Mouse (Mus musculus): ENCODE results near the gene Gm20388. TPM values are rescaled to one million over a fixed set of nuclear protein-coding genes. Genes with fewer than 3 reads are reported as not detected.

Gene Gm20388
- total and polyA plus RNA-seq, 2 experiments from 2014 or later: 17.3 TPM; not detected in 1

DNA sequence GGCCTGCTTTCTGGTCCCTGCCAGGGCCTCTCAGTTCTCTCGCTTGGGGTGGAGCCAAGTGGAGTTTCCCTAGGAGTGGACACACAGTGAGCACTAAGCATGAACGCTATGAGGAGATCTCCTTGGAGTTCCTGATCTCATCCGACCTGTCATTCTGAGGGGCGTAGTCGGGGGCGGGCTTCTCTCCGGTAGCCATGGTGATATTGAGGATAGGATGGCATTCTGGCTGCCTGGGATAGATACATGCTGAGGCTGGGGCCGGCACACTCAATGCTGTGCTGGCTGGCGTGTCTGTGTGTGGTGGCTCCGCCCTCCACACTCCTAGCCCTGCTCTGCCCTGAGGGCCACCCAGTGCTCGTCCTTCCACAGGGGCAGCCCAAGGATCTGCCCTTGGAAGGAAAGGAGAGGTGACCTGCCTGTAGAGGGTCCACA is 2942.7 kb downstream of the Gm20388 start:
- Histone ChIP-seq H3K9me3 (replicated peaks; ENCODE audit: control insufficient read depth, low read length) (no peaks in the 10 kb centered on the region), H3K36me3 (replicated peaks; ENCODE audit: control insufficient read depth, insufficient read depth, low read length) (no peaks in the 10 kb centered on the region), H3K27me3 (ENCODE audit: control insufficient read depth, insufficient read depth, low read length) (0 out of 2 replicates have a peak, but pooled peaks cover 3% of the 10 kb centered on the region), H3K9ac (replicated peaks; ENCODE audit: low read depth, low read length) (no peak overlapping the region), H3K4me2 (ENCODE audit: low read depth, low read length) (no peak overlapping the region), H3K27ac (ENCODE audit: low read depth) (no peak overlapping the region), H3K4me1 (ENCODE audit: control insufficient read depth, insufficient read depth) (no peaks in the 10 kb centered on the region), H3K4me3 (ENCODE audit: low read depth, low read length) (no peak overlapping the region)
- TF ChIP-seq EP300 (IDR thresholded peaks at IDR 0.05; ENCODE audit: low read depth): no peak
- no peak for TF ChIP-seq CTCF (IDR thresholded peaks at IDR 0.05; ENCODE audit: low read depth)
- no peak for DNase-seq (ENCODE audit: low spot score)
- no peak; the same call in 1 of the 2 replicates for ATAC-seq (ENCODE audit: insufficient read depth, low read depth)
- 30% methylated on average over 11 of the region's 11 CpGs for WGBS

- Histone ChIP-seq H3K4me1 (ENCODE audit: control insufficient read depth, insufficient read depth) (no peaks in the 10 kb centered on the region), H3K9me3 (replicated peaks; ENCODE audit: control insufficient read depth, low read length) (no peaks in the 10 kb centered on the region), H3K9ac (replicated peaks; ENCODE audit: low read depth, low read length) (no peak overlapping the region), H3K4me2 (ENCODE audit: low read depth, low read length) (no peak overlapping the region), H3K27me3 (ENCODE audit: control insufficient read depth, insufficient read depth, low read length) (0 out of 2 replicates have a peak, but pooled peaks cover 3% of the 10 kb centered on the region), H3K4me3 (ENCODE audit: low read depth, low read length) (no peak overlapping the region), H3K27ac (ENCODE audit: low read depth) (no peak overlapping the region), H3K36me3 (replicated peaks; ENCODE audit: control insufficient read depth, insufficient read depth, low read length) (no peaks in the 10 kb centered on the region)
- ATAC-seq (ENCODE audit: insufficient read depth, low read depth) (no peak), DNase-seq (ENCODE audit: low spot score) (no peak)
- TF ChIP-seq EP300 (IDR thresholded peaks at IDR 0.05; ENCODE audit: low read depth) (no peak), CTCF (IDR thresholded peaks at IDR 0.05; ENCODE audit: low read depth) (no peak)
- 73% methylated on average over 7 of the region's 7 CpGs for WGBS
Observed at GRCm38 (mm10) chr8:122854388-122854787, 2943.7 kb downstream of the Gm20388 start.

DNA sequence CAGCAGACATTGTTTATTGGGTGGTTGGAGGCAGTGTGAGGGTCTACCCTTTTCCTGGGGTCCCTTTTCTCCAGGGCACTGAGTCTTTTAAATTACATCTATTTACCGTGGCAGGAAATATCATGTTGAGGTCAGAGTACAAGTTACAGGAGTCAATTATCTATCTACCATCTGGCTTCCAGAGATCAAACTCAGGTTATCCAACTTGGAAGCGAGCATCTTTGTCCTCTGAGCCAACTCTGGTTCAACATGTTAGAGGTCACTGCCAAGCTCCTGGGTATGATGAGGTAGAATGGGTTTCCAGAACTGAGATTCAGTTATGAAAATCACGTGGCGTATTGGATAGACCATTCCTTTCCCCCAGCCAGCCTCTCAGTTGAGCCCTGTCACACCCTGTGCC is 2944.5 kb downstream of the Gm20388 start:
- TF ChIP-seq EP300 (IDR thresholded peaks at IDR 0.05; ENCODE audit: low read depth) (no peak), CTCF (IDR thresholded peaks at IDR 0.05; ENCODE audit: low read depth) (no peak)
- DNase-seq (ENCODE audit: low spot score) (no peak), ATAC-seq (ENCODE audit: insufficient read depth, low read depth) (no peak)
- WGBS: 76% methylated on average over 4 of the region's 4 CpGs
- no peak overlapping the region for H3K27ac ChIP-seq (ENCODE audit: low read depth)
- no peak overlapping the region for H3K9ac ChIP-seq (replicated peaks; ENCODE audit: low read depth, low read length)
- H3K36me3 ChIP-seq (replicated peaks; ENCODE audit: control insufficient read depth, insufficient read depth, low read length): no peaks in the 10 kb centered on the region
- no peak overlapping the region for H3K4me2 ChIP-seq (ENCODE audit: low read depth, low read length)
- H3K4me1 ChIP-seq (ENCODE audit: control insufficient read depth, insufficient read depth): no peaks in the 10 kb centered on the region
- no peaks in the 10 kb centered on the region for H3K9me3 ChIP-seq (replicated peaks; ENCODE audit: control insufficient read depth, low read length)
- 0 out of 2 replicates have a peak, but pooled peaks cover 3% of the 10 kb centered on the region for H3K27me3 ChIP-seq (ENCODE audit: control insufficient read depth, insufficient read depth, low read length)
- no peak overlapping the region for H3K4me3 ChIP-seq (ENCODE audit: low read depth, low read length)

DNA sequence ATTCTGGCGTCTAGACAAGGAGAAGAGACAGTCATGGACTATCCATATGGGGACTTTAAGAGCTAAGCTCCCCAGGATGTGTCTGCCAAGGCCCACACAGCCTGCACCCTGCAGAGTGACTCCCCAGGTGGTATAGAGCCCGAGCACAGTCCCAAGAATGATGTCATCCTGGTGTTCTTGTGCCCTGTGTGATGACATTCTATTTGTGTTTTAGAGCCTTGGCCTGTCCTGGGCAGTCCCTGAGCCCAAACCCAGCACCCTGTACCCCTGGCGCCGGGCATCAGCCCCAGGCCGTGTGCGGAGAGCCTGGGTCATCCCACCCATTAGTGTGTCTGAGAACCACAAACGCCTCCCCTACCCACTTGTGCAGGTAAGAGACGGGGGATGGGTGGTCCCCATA is 2945.6 kb downstream of the Gm20388 start:
- 0 out of 2 replicates have a peak, but pooled peaks cover 3% of the 10 kb centered on the region for H3K27me3 ChIP-seq (ENCODE audit: control insufficient read depth, insufficient read depth, low read length)
- no peak overlapping the region for H3K4me3 ChIP-seq (ENCODE audit: low read depth, low read length)
- TF ChIP-seq EP300 (IDR thresholded peaks at IDR 0.05; ENCODE audit: low read depth): no peak
- TF ChIP-seq CTCF (IDR thresholded peaks at IDR 0.05; ENCODE audit: low read depth): no peak
- ATAC-seq (ENCODE audit: insufficient read depth, low read depth) (no peak), DNase-seq (ENCODE audit: low spot score) (no peak)
- no peak overlapping the region for H3K9ac ChIP-seq (replicated peaks; ENCODE audit: low read depth, low read length)
- no peaks in the 10 kb centered on the region for H3K4me1 ChIP-seq (ENCODE audit: control insufficient read depth, insufficient read depth)
- 73% methylated on average over 8 of the region's 8 CpGs for WGBS
- H3K27ac ChIP-seq (ENCODE audit: low read depth): no peak overlapping the region
- H3K36me3 ChIP-seq (replicated peaks; ENCODE audit: control insufficient read depth, insufficient read depth, low read length): no peaks in the 10 kb centered on the region
- no peak overlapping the region for H3K4me2 ChIP-seq (ENCODE audit: low read depth, low read length)
- H3K9me3 ChIP-seq (replicated peaks; ENCODE audit: control insufficient read depth, low read length): no peaks in the 10 kb centered on the region

DNA sequence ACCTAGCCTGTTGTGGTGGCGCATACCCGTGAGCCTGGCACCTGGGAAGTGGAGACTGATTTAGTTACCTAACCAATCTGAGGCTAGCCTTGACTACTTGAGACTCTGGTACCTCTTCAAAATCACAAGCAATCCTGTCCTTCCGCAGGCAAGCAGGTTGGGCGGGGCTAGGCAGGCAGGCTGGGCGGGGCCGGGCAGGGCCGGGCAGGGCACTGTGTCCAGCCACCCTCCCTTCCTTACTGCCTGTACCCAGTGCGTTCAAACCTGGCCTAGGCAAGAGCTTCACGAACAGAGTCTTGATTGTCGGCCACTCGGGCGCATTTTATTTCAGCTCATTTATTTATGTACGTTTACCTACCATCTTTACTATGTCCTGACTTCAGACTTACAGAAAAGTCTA is 2949.2 kb downstream of the Gm20388 start:
- H3K4me3 ChIP-seq (ENCODE audit: low read depth, low read length): no peak overlapping the region
- no peaks in the 10 kb centered on the region for H3K36me3 ChIP-seq (replicated peaks; ENCODE audit: control insufficient read depth, insufficient read depth, low read length)
- H3K27me3 ChIP-seq (ENCODE audit: control insufficient read depth, insufficient read depth, low read length): 0 out of 2 replicates have a peak, but pooled peaks cover 3% of the 10 kb centered on the region
- H3K9ac ChIP-seq (replicated peaks; ENCODE audit: low read depth, low read length): no peak overlapping the region
- no peak for DNase-seq (ENCODE audit: low spot score)
- no peak for TF ChIP-seq CTCF (IDR thresholded peaks at IDR 0.05; ENCODE audit: low read depth)
- no peak for TF ChIP-seq EP300 (IDR thresholded peaks at IDR 0.05; ENCODE audit: low read depth)
- H3K4me2 ChIP-seq (ENCODE audit: low read depth, low read length): no peak overlapping the region
- H3K9me3 ChIP-seq (replicated peaks; ENCODE audit: control insufficient read depth, low read length): no peaks in the 10 kb centered on the region
- no peak for ATAC-seq (ENCODE audit: insufficient read depth, low read depth)
- no peak overlapping the region for H3K27ac ChIP-seq (ENCODE audit: low read depth)
- WGBS: 62% methylated on average over 13 of the region's 13 CpGs
- peaks cover 4% of the 10 kb centered on the region; the same call in 1 of the 2 replicates for H3K4me1 ChIP-seq (ENCODE audit: control insufficient read depth, insufficient read depth)

DNA sequence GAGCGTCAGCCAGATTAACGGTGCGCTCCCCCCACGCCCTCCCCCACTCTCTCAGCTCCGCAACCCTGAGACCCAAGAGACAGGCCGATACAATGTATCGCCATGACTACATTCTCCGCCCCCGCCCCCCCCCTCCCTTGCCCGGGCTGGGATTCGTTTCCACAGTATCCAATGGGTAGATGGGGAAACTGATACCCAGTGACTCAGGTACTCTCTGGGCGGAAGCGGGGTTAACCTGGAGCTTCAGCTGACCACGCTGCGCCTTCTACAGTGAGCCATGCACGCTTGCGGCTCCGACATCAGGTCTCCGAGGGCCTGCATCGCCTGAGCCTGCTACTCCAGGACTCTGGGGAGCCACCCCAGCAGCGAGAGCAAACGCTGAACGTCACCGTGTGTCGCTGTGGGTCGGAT is 2954.1 kb downstream of the Gm20388 start:
- Histone ChIP-seq H3K27me3 (ENCODE audit: control insufficient read depth, insufficient read depth, low read length) (no peaks in the 10 kb centered on the region), H3K4me3 (ENCODE audit: low read depth, low read length) (no peak overlapping the region), H3K9ac (replicated peaks; ENCODE audit: low read depth, low read length) (no peak overlapping the region), H3K27ac (ENCODE audit: low read depth) (no peak overlapping the region), H3K36me3 (replicated peaks; ENCODE audit: control insufficient read depth, insufficient read depth, low read length) (no peaks in the 10 kb centered on the region), H3K4me1 (ENCODE audit: control insufficient read depth, insufficient read depth) (peaks cover 4% of the 10 kb centered on the region; the same call in 1 of the 2 replicates), H3K4me2 (ENCODE audit: low read depth, low read length) (peak overlapping the region; percentile 46), H3K9me3 (replicated peaks; ENCODE audit: control insufficient read depth, low read length) (no peaks in the 10 kb centered on the region)
- WGBS: 65% methylated on average over 26 of the region's 26 CpGs
- TF ChIP-seq CTCF (IDR thresholded peaks at IDR 0.05; ENCODE audit: low read depth) (no peak), EP300 (IDR thresholded peaks at IDR 0.05; ENCODE audit: low read depth) (no peak)
- ATAC-seq (ENCODE audit: insufficient read depth, low read depth) (no peak), DNase-seq (ENCODE audit: low spot score) (no peak)
